Mouse (Mus musculus) heart, postnatal 25 days (tissue): ENCODE measurements around the gene Fam78b. TPM values are rescaled to one million over a fixed set of nuclear protein-coding genes. Genes with fewer than 3 reads are reported as not detected.

Experiments used
- DNase-seq: peaks from one replicate; pipeline ENCODE4 v3.0.0; 2022; ENCODE audit warnings: low spot score
- intact Hi-C: fragments of 180-260 bp; cut with DNase I; formaldehyde crosslinking; loops from one replicate; pipeline ENCODE4 v1.15.1; 2025
- total RNA-seq, 2 experiments: library from RNA; stranded (reverse); gene quantifications; 2 replicates each; pipeline ENCODE4 v1.2.3; 2021

Fam78b gene
- total RNA-seq, 2 experiments from 2014 or later = 2.8 to 4.1 TPM

DNA sequence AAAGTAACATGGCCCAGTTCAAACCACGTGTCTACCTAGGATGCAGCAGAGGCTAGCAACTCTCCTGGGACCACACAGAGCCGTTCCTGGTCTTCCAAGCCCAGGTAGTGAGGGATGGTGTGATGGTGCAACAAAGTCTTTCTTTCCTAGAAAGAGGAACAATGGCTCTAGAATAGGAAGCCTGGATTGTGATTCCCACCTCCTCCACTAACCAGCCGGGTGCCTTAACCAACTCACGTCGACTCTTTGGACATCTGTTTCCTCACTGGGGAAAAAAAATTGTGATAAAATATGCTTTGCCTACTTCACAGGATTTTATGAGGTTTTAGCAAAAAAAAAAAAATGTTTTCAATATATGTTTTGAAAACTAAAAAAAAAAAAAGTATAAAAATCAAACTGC, 134.5 kb downstream of the Fam78b start:
- intact Hi-C loops = no loop called here

More for the DNA sequence above, 134.5 kb downstream of the Fam78b start:
- DNase-seq = no peak
